Mouse (Mus musculus) urinary bladder, postnatal 10 days (tissue): ENCODE results near the gene Hcn3.
"Not testable (repeated sequence)": the region's sequence is repeated elsewhere in the genome, so short reads cannot be mapped to it uniquely, and the experiment has no call there.

Source experiments
- DNase-seq: peaks from one replicate; pipeline ENCODE4 v3.0.0; 2022; ENCODE audit warnings: low spot score

Gene Hcn3

DNA sequence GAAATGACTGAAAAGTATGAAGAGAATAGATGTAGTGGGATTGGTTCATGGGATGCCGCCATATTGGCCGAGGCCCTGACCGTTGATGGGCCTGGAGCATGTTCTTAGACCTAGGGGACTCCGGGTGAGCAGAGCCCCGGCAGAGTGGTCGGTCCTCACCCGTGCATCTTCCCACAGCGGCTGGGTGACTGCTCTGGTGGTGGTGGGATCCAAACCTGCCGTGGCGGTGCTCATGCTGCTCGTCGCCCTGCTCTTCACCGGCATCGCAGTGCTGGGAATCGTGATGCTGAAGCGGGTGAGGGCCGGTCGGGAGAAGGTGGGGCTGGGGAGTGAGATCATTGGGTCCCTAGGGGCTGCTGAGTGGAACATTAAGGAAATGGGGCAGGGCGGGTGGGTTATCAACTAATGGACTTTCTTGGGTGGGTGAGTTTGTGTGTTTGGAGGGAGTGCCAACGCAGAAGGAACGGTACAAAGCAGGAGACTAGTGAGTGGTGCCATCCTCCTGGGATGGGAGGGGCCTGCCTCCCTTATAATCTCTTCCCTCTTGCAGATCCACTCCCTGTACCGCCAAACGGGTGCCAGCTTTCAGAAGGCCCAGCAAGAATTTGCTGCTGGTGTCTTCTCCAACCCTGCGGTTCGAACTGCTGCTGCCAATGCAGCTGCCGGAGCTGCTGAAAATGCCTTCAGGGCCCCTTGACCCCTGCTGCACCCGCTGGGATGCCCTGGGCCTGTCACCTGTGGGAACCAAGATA, 21.9 kb upstream of the Hcn3 start:
- DNase-seq: no peak

DNA sequence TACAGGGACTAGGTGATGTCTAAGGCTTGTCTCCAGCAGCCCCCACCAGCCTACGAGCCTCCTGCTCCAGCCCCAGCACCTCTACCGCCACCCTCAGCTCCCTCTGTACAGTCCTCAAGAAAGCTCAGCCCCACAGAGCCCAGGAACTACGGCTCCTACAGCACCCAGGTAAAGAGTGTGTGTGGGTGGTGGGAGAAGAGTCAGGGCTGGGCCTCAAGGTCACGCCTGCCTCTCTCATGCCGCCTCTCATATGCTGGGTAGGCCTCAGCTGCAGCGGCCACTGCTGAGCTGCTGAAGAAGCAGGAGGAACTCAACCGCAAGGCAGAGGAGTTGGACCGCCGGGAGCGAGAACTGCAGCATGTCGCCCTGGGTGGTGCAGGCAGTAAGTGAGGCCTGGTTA, 19.1 kb upstream of the Hcn3 start:
- DNase-seq: no peak

DNA sequence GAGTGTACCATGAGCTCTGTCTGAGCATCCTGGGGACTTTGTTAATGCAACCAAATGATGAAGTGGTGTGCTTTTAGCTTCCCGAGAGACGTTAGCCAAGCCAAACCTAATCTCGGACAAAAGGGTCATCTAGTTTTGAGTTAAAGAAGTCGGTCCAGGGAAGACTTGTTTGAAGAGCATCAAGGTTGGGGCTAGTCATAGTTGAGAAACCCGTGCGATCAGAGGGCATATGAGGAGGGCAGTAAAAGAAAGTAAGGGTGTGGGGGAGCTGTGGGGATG, 18.1 kb upstream of the Hcn3 start:
- DNase-seq: no peak

DNA sequence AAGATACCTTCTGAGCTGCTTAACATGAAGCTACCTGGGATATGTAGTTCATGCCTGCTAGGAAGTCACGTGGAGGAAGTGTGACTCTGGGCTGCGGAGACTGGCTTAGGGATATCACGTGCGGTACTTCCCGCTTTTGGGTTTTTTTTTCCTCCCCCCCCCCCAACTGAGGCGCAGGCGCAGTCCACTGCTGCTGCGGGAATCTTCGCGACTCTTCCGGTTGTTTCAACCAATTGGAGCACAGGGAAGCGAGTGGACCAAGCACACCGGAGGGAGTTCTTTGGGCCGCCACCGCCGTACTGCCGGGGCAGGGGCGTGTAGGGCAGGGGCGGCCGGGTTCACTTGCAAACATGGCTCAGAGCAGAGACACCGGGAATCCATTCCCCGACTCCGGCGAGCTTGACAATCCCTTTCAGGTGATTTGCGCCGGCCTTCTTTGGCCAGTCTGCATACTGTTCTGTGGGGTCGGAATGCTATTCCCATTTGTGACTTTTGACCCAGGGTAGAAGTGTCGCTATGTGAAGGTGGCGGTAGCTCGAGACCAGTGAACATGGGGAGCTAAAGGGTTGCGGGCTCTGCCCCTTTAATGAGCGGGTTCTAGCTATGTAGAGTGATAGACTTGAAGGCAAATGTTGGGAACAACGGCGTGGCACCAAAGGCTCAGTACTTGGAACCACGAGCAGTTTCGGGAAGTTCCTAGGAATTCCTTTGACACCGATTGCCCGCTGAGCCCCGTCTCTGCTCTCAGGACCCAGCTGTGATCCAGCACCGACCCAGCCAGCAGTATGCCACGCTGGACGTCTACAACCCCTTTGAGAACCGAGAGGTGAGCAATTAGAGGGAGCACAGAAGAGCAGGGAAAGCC, 17.5 kb upstream of the Hcn3 start, which contains the start of gene Scamp3:
Scamp3 (plus strand) TSS at position 232 of the 865 bp plus-strand sequence.
- DNase-seq: peak; percentile 44

DNA sequence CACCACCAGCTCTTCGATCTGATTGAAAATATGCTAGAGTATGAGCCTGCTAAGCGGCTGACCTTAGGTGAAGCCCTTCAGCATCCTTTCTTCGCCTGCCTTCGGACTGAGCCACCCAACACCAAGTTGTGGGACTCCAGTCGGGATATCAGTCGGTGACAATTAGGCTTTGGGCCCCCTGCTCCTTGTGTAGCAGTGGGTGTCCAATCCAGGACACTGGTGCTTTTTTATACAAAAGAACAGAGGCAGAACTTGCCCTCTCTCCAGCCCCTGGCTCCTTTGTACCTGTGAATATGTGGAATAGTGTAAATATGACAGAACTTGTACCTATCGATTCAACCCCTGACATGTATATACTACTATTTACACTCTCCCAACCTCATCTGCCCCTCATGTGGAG, 16.4 kb upstream of the Hcn3 start:
- no peak for DNase-seq

DNA sequence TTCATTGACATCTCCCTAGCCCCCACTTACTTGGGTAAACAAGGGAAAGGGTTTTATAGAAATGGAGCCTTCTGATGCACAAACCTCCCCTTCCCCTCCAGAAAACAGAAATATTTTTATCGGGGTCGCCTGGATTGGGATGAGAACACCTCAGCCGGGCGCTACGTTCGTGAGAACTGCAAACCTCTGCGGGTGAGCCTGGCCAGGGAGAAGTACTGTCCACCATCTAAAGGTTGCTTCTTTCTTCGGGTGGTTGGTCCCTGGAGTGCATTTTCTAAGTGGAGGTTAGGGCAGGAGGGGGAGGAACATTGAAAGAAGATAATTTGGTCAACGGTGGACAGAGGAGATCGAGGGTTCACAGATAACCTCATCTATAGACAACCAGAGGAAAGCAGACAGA, 15.5 kb upstream of the Hcn3 start:
- no peak for DNase-seq

DNA sequence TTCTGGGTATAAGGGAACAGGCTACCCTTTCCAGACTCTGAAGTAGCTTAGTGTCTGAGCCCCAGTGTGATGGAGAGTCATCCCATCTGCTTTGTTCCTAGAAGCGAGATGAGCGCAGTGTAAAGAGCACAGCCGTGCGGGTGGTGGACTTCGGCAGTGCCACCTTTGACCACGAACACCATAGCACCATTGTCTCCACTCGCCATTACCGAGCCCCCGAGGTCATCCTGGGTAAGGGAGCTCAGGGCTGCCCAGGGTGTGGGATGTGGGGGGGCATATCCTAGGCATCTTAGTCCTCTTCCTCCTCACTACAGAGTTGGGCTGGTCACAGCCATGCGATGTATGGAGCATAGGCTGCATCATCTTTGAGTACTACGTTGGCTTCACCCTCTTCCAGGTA, 14.8 kb upstream of the Hcn3 start:
- no peak for DNase-seq

DNA sequence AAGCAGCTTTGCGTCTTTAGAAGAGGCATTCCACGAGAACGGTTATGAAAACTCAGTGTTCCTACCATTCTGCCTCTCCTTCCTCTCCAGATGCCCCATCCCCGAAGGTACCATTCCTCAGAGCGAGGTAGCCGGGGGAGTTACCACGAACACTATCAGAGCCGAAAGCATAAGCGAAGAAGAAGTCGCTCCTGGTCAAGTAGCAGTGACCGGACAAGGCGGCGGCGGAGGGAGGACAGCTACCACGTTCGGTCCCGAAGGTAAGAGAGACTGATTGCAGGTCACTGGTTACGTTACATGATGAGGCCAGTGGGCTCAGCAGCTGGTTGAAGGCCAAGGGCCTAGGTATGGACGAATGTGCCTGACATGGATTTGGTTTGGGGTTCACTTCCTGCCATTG, 6.9 kb upstream of the Hcn3 start:
- DNase-seq: no peak

DNA sequence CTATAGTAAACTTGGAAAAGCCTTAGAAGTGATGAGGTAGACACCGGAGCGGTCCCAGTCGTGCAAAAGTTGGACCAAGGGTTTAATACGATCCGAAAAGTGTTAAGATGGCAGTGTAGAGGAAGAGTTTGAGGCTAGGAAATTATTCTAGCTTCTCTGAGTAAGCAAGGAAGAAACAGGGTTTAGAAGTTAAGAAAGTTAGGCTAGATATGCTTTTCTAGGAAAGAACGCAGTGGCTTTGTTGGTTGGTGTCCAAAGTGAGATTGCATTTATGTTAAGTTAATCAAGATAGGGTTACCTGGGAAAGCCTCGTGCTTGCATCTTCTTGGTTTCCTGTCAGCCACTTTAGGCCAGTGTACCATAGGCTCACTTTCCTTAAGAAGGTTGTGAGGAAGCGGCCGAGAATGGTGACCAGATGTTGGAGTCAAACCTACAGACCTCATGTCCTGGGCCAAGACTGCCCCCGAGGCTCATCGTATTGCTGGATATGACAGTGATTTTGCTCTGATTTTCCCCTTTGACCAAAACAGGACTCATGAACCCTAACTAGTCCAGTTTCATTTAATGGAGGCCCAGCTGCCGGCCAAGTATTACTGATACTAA, 5.4 kb upstream of the Hcn3 start:
- DNase-seq: no peak

DNA sequence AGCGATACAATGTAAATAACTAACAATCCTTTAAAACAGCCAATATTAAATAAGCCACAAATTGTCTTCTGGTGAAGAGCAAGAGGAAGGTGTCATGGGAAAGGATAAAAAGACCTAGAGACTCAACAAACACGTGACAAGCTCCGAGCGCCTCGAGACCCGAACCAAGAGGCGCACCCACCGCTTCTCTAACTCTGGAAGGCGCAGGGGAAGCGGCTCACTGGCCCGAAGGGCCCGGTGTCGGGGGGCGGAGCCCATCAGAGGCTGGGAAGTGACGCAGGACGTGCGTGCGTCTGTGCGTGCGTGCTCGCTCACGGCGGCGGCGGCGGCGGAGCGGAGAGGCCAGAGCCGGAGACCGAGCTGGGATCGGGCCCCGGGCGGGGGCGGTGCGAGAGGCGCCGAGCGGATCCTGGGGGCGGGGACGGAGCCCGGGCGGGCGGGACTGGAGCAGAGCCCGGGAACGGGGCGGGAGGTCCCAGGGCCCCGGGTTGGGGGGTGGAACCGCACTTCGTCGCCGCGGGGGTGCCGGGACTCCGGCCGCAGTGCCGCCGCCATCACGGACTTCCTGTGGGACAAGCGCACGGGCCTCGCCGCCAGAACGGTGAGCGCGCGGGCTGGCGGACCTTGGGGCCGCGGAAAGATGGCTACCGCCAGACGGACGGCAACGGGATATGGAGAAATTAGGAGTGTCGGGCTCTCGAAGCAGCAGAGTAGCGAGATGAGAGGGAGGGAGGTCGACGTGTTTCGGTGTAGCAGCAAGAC, 4.7 kb upstream of the Hcn3 start, which contains the start of gene Clk2:
Clk2 (plus strand) TSS at position 290 of the 762 bp plus-strand sequence.
- peak; percentile 68 for DNase-seq

DNA sequence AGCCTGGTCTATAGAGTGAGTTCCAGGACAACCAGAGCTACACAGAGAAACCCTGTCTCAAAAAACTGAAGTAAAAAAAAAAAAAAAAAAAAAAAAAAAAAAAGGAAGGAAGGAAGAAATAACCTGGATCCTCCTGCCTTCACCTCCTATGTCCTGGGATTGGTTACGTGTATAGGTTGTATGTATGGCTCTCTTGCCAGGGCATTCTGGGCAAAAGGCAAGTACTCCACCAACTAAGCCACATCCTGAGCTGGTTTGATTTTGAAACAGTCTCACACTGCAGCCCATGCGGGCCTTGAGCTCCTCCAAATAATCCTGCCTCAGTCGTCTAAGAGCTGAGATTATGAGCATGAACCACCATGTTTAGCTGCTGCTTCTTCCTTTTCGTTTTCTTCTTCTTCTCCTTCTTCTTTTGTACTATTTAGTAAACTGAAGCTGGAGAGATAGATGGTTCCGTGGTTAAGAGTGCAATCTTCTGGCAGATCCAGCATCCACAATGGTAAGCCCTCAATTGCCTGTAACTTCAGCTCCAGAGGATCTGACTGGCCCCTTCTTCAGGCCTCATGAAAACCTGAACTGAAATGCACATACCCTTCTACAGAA, 3.7 kb upstream of the Hcn3 start:
- no peak for DNase-seq

DNA sequence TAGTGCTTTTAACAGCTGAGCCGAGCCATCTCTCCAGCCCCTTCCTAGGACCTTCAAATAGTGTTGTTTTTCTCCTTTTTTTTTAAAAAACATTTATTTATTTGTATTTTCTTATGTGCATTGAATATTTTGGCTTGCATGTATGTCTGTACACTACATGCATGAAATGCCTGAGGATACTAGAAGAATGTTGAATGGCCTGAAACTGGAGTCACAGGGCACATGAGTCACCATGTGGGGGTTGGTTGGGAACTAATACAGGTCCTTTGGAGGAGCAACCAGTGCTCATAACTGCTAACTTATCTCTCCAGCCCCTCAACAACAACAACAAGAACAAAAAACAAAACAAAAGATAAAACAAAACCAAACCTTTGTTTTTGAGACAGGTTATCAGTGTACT, 3.1 kb upstream of the Hcn3 start:
- DNase-seq: no peak

DNA sequence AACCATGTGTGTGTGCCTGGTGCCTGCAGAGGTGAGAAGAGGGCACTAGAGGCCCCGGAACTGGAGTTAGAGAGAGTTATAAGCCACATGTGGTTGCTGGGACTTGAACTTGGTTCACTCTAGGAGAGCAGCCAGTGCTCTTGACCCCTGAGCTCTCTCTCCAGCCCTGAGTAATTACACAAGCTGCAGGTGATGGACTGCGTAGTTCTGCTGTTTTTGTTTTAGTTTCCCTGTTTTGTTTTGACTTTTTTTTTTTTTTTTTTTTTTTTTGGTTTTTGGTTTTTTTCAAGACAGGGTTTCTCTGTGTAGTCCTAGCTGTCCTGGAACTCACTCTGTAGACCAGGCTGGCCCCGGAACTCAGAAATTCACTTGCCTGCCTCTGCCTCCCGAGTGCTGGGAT, 1.8 kb upstream of the Hcn3 start:
- DNase-seq: no peak

DNA sequence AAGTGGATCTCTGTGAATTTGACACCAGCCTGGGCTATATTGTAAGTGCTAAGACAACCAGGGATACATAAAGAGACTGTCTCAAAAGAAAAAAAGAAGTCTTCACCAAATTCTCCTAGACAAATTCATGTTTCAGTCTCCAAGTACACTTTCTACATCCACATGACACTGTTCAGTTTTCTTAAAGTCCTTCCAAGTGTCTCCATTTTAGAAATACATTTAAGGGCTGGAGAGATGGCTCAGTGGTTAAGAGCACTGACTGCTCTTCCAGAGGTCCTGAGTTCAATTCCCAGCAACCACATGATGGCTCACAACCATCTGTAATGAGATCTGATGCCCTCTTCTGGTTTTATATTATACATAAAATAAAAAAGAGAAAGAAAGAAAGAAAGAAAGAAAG, 1.2 kb upstream of the Hcn3 start:
- not testable (repeated sequence) for DNase-seq

DNA sequence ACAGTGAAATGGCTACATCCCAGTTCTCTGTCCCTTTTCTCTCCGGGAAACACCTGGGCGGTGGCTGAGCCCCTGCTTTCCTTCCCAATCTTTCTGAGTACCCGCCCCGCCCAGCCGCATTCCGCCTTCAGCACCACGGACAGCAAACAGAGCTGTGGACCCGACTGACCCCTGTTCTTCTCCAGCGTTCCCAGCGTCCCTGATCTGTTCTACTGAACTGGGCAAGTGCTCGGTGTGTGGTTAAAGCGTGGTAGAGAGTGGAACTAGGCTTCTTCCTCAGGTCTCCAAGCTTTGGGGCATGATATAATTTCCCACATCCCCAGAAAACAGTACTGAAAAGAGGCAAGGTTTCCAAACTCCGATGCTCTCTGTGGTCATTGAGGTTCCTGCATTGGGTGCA, 785 bp downstream of the Hcn3 start:
- DNase-seq: peak; percentile 30

DNA sequence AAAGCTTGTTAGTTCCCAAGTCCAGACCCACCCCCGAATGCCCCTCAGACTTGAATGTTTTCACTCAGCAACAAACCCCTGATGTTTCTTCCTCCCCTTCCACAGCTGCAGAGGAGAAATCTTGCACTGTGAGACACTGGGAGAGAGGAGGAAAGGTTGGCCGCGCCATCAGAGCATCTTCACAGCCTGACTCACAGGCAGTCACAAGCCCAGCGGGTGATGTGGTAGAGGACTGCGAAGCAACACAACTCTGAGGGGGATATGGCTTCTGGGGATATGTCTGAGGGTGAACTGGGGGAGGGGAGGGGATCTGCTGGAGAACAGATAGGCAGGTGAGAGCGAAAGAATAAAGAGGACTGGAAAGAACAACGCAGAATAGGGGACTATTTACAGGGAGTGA, 1.3 kb downstream of the Hcn3 start:
- no peak for DNase-seq

DNA sequence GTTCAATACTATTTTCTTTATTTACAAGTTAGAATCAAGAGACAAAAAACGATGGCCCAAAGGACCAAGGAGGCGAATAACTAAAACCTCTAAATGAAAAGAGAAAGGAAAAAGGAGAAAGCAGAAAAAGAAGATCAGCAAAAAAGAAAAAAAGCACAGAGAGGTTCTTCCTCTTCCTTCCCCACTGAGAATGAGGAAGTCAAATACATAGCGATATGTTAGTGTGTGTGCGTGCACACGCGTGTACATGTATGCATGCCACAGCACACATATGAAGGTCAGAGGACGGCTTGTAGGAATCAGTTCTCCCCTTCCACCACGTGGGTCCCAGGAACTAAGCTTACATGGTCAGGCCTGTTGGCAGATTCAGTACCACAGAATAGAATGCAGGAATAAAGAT, 3.0 kb downstream of the Hcn3 start:
- no peak for DNase-seq

DNA sequence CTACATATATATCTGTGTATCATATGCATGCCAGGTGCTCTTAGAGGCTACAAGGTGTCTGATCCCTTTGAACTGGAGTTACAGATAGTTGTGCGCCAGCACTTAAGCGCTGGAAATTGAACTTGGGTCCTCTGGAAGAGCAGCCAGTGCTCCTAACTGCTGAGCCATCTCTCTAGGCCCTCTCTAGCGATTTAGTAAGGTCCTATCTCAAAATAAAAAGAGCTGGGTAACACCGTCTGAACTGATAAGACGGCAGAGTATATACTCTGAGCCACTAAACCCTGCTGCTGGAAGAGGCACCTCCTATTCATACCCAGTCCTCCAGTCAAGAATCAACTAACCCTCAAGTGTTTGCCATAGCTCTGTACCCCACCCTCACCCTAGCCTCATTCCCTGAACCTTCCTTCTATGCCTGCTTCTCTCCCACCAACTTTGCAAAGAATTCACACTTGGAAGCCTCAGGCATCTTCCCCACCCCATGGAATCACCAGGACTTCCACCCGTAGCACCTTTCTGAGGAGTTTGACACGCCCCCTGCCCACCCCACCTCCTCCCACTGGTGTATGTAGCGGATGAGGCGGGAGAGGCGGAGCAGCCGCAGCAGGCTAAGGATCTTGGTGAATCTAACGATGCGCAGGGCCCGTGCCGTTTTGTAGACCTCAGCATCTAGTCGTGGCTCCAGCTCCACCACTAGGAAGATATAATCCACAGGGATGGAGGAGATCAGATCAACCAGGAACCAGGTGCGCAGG, 7.7 kb downstream of the Hcn3 start:
- DNase-seq: no peak

DNA sequence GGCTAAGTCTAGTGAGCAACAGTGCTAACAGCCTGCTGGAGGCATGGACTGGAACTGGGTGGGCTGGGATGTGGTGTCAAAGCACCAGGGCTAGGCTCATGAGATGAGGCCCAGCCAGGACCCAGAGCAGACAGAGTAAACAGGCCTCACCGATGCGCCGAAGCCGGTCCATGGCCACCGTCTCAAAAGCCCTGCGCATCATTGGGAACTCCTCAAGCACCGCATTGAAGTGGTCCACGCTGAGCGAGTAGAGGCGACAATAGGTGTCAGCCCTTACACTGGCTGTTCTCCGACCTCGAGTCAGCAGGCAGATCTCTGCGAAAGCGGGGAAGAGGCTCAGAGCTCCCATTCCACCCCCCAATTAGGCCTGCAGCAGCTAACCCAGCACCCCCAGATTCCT, 11.4 kb downstream of the Hcn3 start:
- no peak for DNase-seq

DNA sequence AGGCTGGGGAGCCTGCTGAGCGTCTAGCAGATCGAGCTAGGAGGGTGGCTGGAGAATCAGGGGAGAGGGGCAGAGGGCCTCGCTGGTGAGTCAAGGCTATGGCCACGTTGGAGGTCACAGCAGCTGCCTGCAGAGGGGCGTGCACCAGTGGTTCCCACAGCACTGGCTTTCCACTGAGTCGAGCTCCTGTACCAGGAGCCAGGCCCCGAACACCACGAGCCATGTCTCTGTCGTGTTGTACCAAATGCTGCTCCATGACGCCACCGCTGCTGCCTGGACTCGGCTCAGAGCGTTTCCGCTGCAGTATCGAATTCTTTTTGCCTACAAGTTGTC, 12.1 kb downstream of the Hcn3 start:
- no peak for DNase-seq
